Mouse (Mus musculus) stomach, embryonic 15.5 days (tissue): ENCODE data around the gene 0610009B22Rik. TPM values are rescaled to one million over a fixed set of nuclear protein-coding genes. Genes with fewer than 3 reads are reported as not detected.
"Not testable (repeated sequence)": the region's sequence is repeated elsewhere in the genome, so short reads cannot be mapped to it uniquely, and the experiment has no call there.

ENCODE experiments used
- ATAC-seq: fragments of 200-750 bp; cut with Nextera tagmentation; 2 replicates; pipeline ENCODE4 v1.8.0; 2017; ENCODE audit warnings: low read depth, moderate number of reproducible peaks, moderate TSS enrichment; ENCODE audit not compliant: insufficient read depth, low FRiP score
- H3K27ac ChIP-seq: fragments of 300-500 bp; sonication (generic); 2 replicates; pipeline ENCODE4 v1.5.1; 2015; ENCODE audit warnings: mild to moderate bottlenecking, inconsistent platforms
- H3K27me3 ChIP-seq: fragments of 300-500 bp; sonication (generic); replicated peaks from 2 replicates; pipeline ENCODE4 v1.6.1; 2015; ENCODE audit warnings: inconsistent platforms
- H3K36me3 ChIP-seq: fragments of 300-500 bp; sonication (generic); 2 replicates; pipeline ENCODE4 v1.6.1; 2015; ENCODE audit warnings: inconsistent platforms
- H3K4me1 ChIP-seq: fragments of 300-500 bp; sonication (generic); 2 replicates; pipeline ENCODE4 v1.6.1; 2015; ENCODE audit warnings: inconsistent platforms
- H3K4me2 ChIP-seq: fragments of 300-500 bp; sonication (generic); 2 replicates; pipeline ENCODE4 v1.6.1; 2015; ENCODE audit warnings: mild to moderate bottlenecking, inconsistent platforms
- H3K4me3 ChIP-seq: fragments of 300-500 bp; sonication (generic); replicated peaks from 2 replicates; pipeline ENCODE4 v1.5.1; 2015; ENCODE audit warnings: inconsistent platforms
- H3K9ac ChIP-seq: fragments of 300-500 bp; sonication (generic); 2 replicates; pipeline ENCODE4 v1.6.1; 2015; ENCODE audit warnings: inconsistent platforms
- H3K9me3 ChIP-seq: fragments of 300-500 bp; sonication (generic); 2 replicates; pipeline ENCODE4 v1.6.1; 2016; ENCODE audit warnings: inconsistent platforms
- WGBS: fragments of 180-500 bp; shearing (Covaris S2); methylation state at CpG from one replicate; pipeline ENCODE4 v1.1.7; 2015; 5-methylcytosine and 5-hydroxymethylcytosine counted together
- polyA plus RNA-seq: library from polyadenylated mRNA; unstranded; fragments of >200 nt; fragmentation: Nextera tagmentation; extraction: Ambion mirVana; gene quantifications from 2 replicates; pipeline ENCODE4 v1.2.1, GENCODE M21; 2015

Gene 0610009B22Rik
- polyA plus RNA-seq, 1 experiment from 2014 or later = 95.8 TPM

- peak; percentile 39; the same call in 1 of the 2 replicates for ATAC-seq
Measured at GRCm38 (mm10) chr11:51681324-51681975, 7.2 kb downstream of the 0610009B22Rik start.

GRCm38 (mm10) chr11:51679466-51679865 is 9.2 kb downstream of the 0610009B22Rik start:
- Histone ChIP-seq H3K36me3 (no peaks in the 10 kb centered on the region), H3K9me3 (no peaks in the 10 kb centered on the region), H3K4me1 (no peaks in the 10 kb centered on the region), H3K27me3 (no peaks in the 10 kb centered on the region), H3K9ac (no peak overlapping the region), H3K4me3 (no peak overlapping the region), H3K4me2 (no peak overlapping the region), H3K27ac (no peak overlapping the region)
- WGBS = 66% methylated on average over 3 of the region's 3 CpGs
- ATAC-seq = no peak

More at GRCm38 (mm10) chr11:51681324-51681975, 7.2 kb downstream of the 0610009B22Rik start:
- Histone ChIP-seq H3K4me2 (peak overlapping the region; percentile 27), H3K4me1 (no peaks in the 10 kb centered on the region), H3K36me3 (no peaks in the 10 kb centered on the region), H3K27me3 (no peaks in the 10 kb centered on the region), H3K9ac (no peak overlapping the region), H3K9me3 (no peaks in the 10 kb centered on the region), H3K4me3 (no peak overlapping the region; the same call in 1 of the 2 replicates), H3K27ac (no peak overlapping the region)
- 35% methylated on average over 13 of the region's 13 CpGs for WGBS

GRCm38 (mm10) chr11:51677737-51678418 is 10.8 kb downstream of the 0610009B22Rik start:
- Histone ChIP-seq H3K9ac (no peak overlapping the region), H3K27ac (no peak overlapping the region), H3K4me1 (no peaks in the 10 kb centered on the region), H3K9me3 (no peaks in the 10 kb centered on the region), H3K4me2 (no peak overlapping the region), H3K27me3 (no peaks in the 10 kb centered on the region), H3K4me3 (no peak overlapping the region), H3K36me3 (no peaks in the 10 kb centered on the region)
- WGBS = 57% methylated on average over 6 of the region's 6 CpGs
- ATAC-seq = no peak

GRCm38 (mm10) chr11:51675386-51675785 is 13.3 kb downstream of the 0610009B22Rik start:
- H3K4me2 ChIP-seq = no peak overlapping the region
- no peaks in the 10 kb centered on the region for H3K4me1 ChIP-seq
- 82% methylated on average over 5 of the region's 5 CpGs for WGBS
- H3K27ac ChIP-seq = no peak overlapping the region
- H3K4me3 ChIP-seq = no peak overlapping the region
- H3K9me3 ChIP-seq = no peaks in the 10 kb centered on the region
- H3K36me3 ChIP-seq = no peaks in the 10 kb centered on the region
- ATAC-seq = no peak
- H3K27me3 ChIP-seq = no peaks in the 10 kb centered on the region
- no peak overlapping the region for H3K9ac ChIP-seq

- H3K4me1 ChIP-seq = no peaks in the 10 kb centered on the region
- H3K9me3 ChIP-seq = no peaks in the 10 kb centered on the region
- no peak overlapping the region for H3K4me2 ChIP-seq
- no peak overlapping the region for H3K9ac ChIP-seq
- H3K36me3 ChIP-seq = no peaks in the 10 kb centered on the region
- H3K4me3 ChIP-seq = no peak overlapping the region
- WGBS = 82% methylated on average over 9 of the region's 9 CpGs
- no peaks in the 10 kb centered on the region for H3K27me3 ChIP-seq
- no peak overlapping the region for H3K27ac ChIP-seq
- no peak for ATAC-seq
Measured at GRCm38 (mm10) chr11:51673291-51673690, 15.4 kb downstream of the 0610009B22Rik start.

- no peak for ATAC-seq
- no peak overlapping the region for H3K4me2 ChIP-seq
- H3K27me3 ChIP-seq = no peaks in the 10 kb centered on the region
- no peak overlapping the region for H3K9ac ChIP-seq
- H3K4me3 ChIP-seq = no peak overlapping the region
- no peaks in the 10 kb centered on the region for H3K4me1 ChIP-seq
- H3K9me3 ChIP-seq = no peaks in the 10 kb centered on the region
- H3K27ac ChIP-seq = no peak overlapping the region
- WGBS = 87% methylated on average over 2 of the region's 2 CpGs
- no peaks in the 10 kb centered on the region for H3K36me3 ChIP-seq
Measured at GRCm38 (mm10) chr11:51671376-51671775, 17.3 kb downstream of the 0610009B22Rik start.

- Histone ChIP-seq H3K4me3 (no peak overlapping the region), H3K4me2 (no peak overlapping the region), H3K9ac (no peak overlapping the region), H3K27ac (no peak overlapping the region), H3K27me3 (no peaks in the 10 kb centered on the region), H3K4me1 (no peaks in the 10 kb centered on the region), H3K36me3 (no peaks in the 10 kb centered on the region), H3K9me3 (no peaks in the 10 kb centered on the region)
- ATAC-seq = no peak
- WGBS = 89% methylated on average over 7 of the region's 7 CpGs
Measured at GRCm38 (mm10) chr11:51670846-51671245, 17.8 kb downstream of the 0610009B22Rik start.

GRCm38 (mm10) chr11:51664747-51665146 is 23.9 kb downstream of the 0610009B22Rik start:
- H3K4me3 ChIP-seq, H3K4me1 ChIP-seq, ATAC-seq, H3K9ac ChIP-seq, H3K9me3 ChIP-seq, H3K4me2 ChIP-seq, H3K27ac ChIP-seq, H3K27me3 ChIP-seq, H3K36me3 ChIP-seq: not testable (repeated sequence)
- 93% methylated on average over 7 of the region's 7 CpGs for WGBS

- no peak for ATAC-seq
- H3K27ac ChIP-seq = no peak overlapping the region
- no peak overlapping the region for H3K4me3 ChIP-seq
- no peaks in the 10 kb centered on the region for H3K9me3 ChIP-seq
- peaks cover 10% of the 10 kb centered on the region for H3K4me1 ChIP-seq
- no peaks in the 10 kb centered on the region for H3K36me3 ChIP-seq
- H3K4me2 ChIP-seq = no peak overlapping the region
- WGBS = 78% methylated on average over 7 of the region's 7 CpGs
- H3K27me3 ChIP-seq = no peaks in the 10 kb centered on the region
- H3K9ac ChIP-seq = no peak overlapping the region
Measured at GRCm38 (mm10) chr11:51662632-51663031, 26.0 kb downstream of the 0610009B22Rik start.

- no peak overlapping the region for H3K4me2 ChIP-seq
- H3K9me3 ChIP-seq = no peaks in the 10 kb centered on the region
- no peak for ATAC-seq
- peaks cover 10% of the 10 kb centered on the region for H3K4me1 ChIP-seq
- 84% methylated on average over 16 of the region's 16 CpGs for WGBS
- H3K9ac ChIP-seq = no peak overlapping the region
- no peaks in the 10 kb centered on the region for H3K36me3 ChIP-seq
- H3K4me3 ChIP-seq = no peak overlapping the region
- no peak overlapping the region for H3K27ac ChIP-seq
- H3K27me3 ChIP-seq = no peaks in the 10 kb centered on the region
Measured at GRCm38 (mm10) chr11:51661867-51662365, 26.8 kb downstream of the 0610009B22Rik start.

GRCm38 (mm10) chr11:51658705-51659104 is 30.0 kb downstream of the 0610009B22Rik start:
- H3K27me3 ChIP-seq = no peaks in the 10 kb centered on the region
- no peak overlapping the region for H3K4me3 ChIP-seq
- 41% methylated on average over 6 of the region's 6 CpGs for WGBS
- no peak overlapping the region for H3K9ac ChIP-seq
- H3K36me3 ChIP-seq = no peaks in the 10 kb centered on the region
- H3K27ac ChIP-seq = peak overlapping the region; percentile 21; the same call in 1 of the 2 replicates
- H3K4me1 ChIP-seq = peaks cover 10% of the 10 kb centered on the region
- no peaks in the 10 kb centered on the region for H3K9me3 ChIP-seq
- peak; percentile 78; the same call in 1 of the 2 replicates for ATAC-seq
- H3K4me2 ChIP-seq = no peak overlapping the region

- WGBS = 44% methylated on average over 7 of the region's 7 CpGs
- H3K36me3 ChIP-seq = no peaks in the 10 kb centered on the region
- H3K4me1 ChIP-seq = peaks cover 10% of the 10 kb centered on the region
- no peaks in the 10 kb centered on the region for H3K27me3 ChIP-seq
- H3K27ac ChIP-seq = peak overlapping the region; percentile 21; the same call in 1 of the 2 replicates
- H3K4me3 ChIP-seq = no peak overlapping the region
- no peaks in the 10 kb centered on the region for H3K9me3 ChIP-seq
- H3K4me2 ChIP-seq = no peak overlapping the region
- H3K9ac ChIP-seq = no peak overlapping the region
- no peak for ATAC-seq
Measured at GRCm38 (mm10) chr11:51658291-51658690, 30.4 kb downstream of the 0610009B22Rik start.
